Mouse (Mus musculus): ENCODE measurements around the gene Slc20a1. TPM values are rescaled to one million over a fixed set of nuclear protein-coding genes. Genes with fewer than 3 reads are reported as not detected.

Slc20a1 gene
- polyA plus RNA-seq, 1 experiment from 2014 or later, result 34.4 TPM

- no peak overlapping the region for H3K27ac ChIP-seq (ENCODE audit: low read depth)
- H3K27me3 ChIP-seq (ENCODE audit: insufficient read depth, low read length), result no peaks in the 10 kb centered on the region
- H3K9ac ChIP-seq, result no peak overlapping the region
- no peak for DNase-seq
- WGBS, result 57% methylated on average over 3 of the region's 3 CpGs
- no peaks in the 10 kb centered on the region for H3K36me3 ChIP-seq (ENCODE audit: insufficient read depth)
- TF ChIP-seq CTCF (IDR thresholded peaks at IDR 0.05; ENCODE audit: low read depth), result no peak
- no peak overlapping the region for H3K4me3 ChIP-seq (ENCODE audit: low read depth, low read length)
- no peaks in the 10 kb centered on the region for H3K9me3 ChIP-seq (ENCODE audit: low read depth, low read length)
- no peak for ATAC-seq (ENCODE audit: insufficient read depth)
- no peak overlapping the region for H3K4me2 ChIP-seq
- H3K4me1 ChIP-seq (ENCODE audit: insufficient read depth), result no peaks in the 10 kb centered on the region
Measured at GRCm38 (mm10) chr2:129260646-129261045, 62.1 kb downstream of the Slc20a1 start.

Other genes starting within 250 kb of the Slc20a1 start
- 1.3 and 1.6 TPM in 2 replicates for gene Zc3h6, start 231.4 kb upstream of the Slc20a1 start, polyA plus RNA-seq (2014; fragmentation: Nextera tagmentation; extraction: Ambion mirVana)
- 15.8 and 16.7 TPM in 2 replicates for gene Gm10762, start 231.0 kb upstream of the Slc20a1 start, polyA plus RNA-seq (2014; fragmentation: Nextera tagmentation; extraction: Ambion mirVana)
- 0.17 and 0.23 TPM in 2 replicates for gene Vinac1, start 150.6 kb upstream of the Slc20a1 start, polyA plus RNA-seq (2014; fragmentation: Nextera tagmentation; extraction: Ambion mirVana)
- 16.5 and 17.5 TPM in 2 replicates for gene Ttl, start 132.8 kb upstream of the Slc20a1 start, polyA plus RNA-seq (2014; fragmentation: Nextera tagmentation; extraction: Ambion mirVana)
- 22.6 and 28.5 TPM in 2 replicates for gene Polr1b, start 97.8 kb upstream of the Slc20a1 start, polyA plus RNA-seq (2014; fragmentation: Nextera tagmentation; extraction: Ambion mirVana)
- gene Chchd5, start 69.1 kb upstream of the Slc20a1 start, polyA plus RNA-seq (2014; fragmentation: Nextera tagmentation; extraction: Ambion mirVana), result 25.7 and 28.2 TPM in 2 replicates
- gene Ckap2l, start 98.4 kb downstream of the Slc20a1 start, polyA plus RNA-seq (2014; fragmentation: Nextera tagmentation; extraction: Ambion mirVana), result 73.4 and 79.4 TPM in 2 replicates
- not detected in 2 replicates for gene Il1a, start 111.2 kb downstream of the Slc20a1 start, polyA plus RNA-seq (2014; fragmentation: Nextera tagmentation; extraction: Ambion mirVana)
- not detected in 2 replicates for gene Il1b, start 172.4 kb downstream of the Slc20a1 start, polyA plus RNA-seq (2014; fragmentation: Nextera tagmentation; extraction: Ambion mirVana)

All from lung, embryonic 14.5 days (tissue).